Mouse (Mus musculus) lung, embryonic 14.5 days (tissue): ENCODE data around the gene Gm13090. TPM values are rescaled to one million over a fixed set of nuclear protein-coding genes. Genes with fewer than 3 reads are reported as not detected.

Source experiments
- ATAC-seq: fragments of 200-750 bp; cut with Nextera tagmentation; 2 replicates; pipeline ENCODE4 v1.8.0; 2017; ENCODE audit warnings: mild to moderate bottlenecking, moderate TSS enrichment, moderate library complexity; ENCODE audit not compliant: insufficient read depth
- DNase-seq: peaks from one replicate; pipeline ENCODE4 v3.0.0-alpha.2; 2015
- H3K27ac ChIP-seq: fragments of 300-500 bp; sonication (generic); 2 replicates; pipeline ENCODE4 v1.5.1; 2014; ENCODE audit warnings: low read depth, mild to moderate bottlenecking, moderate library complexity
- H3K27me3 ChIP-seq: fragments of 300-500 bp; sonication (generic); 2 replicates; pipeline ENCODE4 v1.6.1; 2014; ENCODE audit warnings: low read length, control low read depth; ENCODE audit not compliant: insufficient read depth
- H3K36me3 ChIP-seq: fragments of 300-500 bp; sonication (generic); 2 replicates; pipeline ENCODE4 v1.6.1; 2014; ENCODE audit warnings: control low read depth; ENCODE audit not compliant: insufficient read depth
- H3K4me1 ChIP-seq: fragments of 300-500 bp; sonication (generic); 2 replicates; pipeline ENCODE4 v1.6.1; 2014; ENCODE audit warnings: antibody characterized with exemption, control low read depth; ENCODE audit not compliant: insufficient read depth
- H3K4me2 ChIP-seq: fragments of 300-500 bp; sonication (generic); 2 replicates; pipeline ENCODE4 v1.6.1; 2014; ENCODE audit warnings: mild to moderate bottlenecking
- H3K4me3 ChIP-seq: fragments of 300-500 bp; sonication (generic); 2 replicates; pipeline ENCODE4 v1.5.1; 2014; ENCODE audit warnings: low read depth, low read length
- H3K9ac ChIP-seq: fragments of 300-500 bp; sonication (generic); 2 replicates; pipeline ENCODE4 v1.6.1; 2014
- H3K9me3 ChIP-seq: fragments of 300-500 bp; sonication (generic); 2 replicates; pipeline ENCODE4 v1.6.1; 2016; ENCODE audit warnings: low read depth, low read length, control low read depth
- CTCF ChIP-seq: IDR thresholded peaks from 2 replicates; pipeline ENCODE4 v1.5.1; 2016; ENCODE audit warnings: antibody characterized with exemption, low read depth
- WGBS: fragments of 180-500 bp; shearing (Covaris S2); extraction: QIAGEN DNeasy Blood & Tissue Kit; methylation state at CpG from one replicate; pipeline ENCODE4 v1.1.7; 2014; 5-methylcytosine and 5-hydroxymethylcytosine counted together
- polyA plus RNA-seq: library from polyadenylated mRNA; unstranded; fragments of >200 nt; fragmentation: Nextera tagmentation; extraction: Ambion mirVana; gene quantifications from 2 replicates; pipeline ENCODE4 v1.2.1, GENCODE M21; 2014

Gene Gm13090
- polyA plus RNA-seq = not detected in 2 replicates

GRCm38 (mm10) chr4:151089270-151089669 is at the start of gene Gm13090:
Gene Gm13090, plus strand, starts transcription at chr4:151089570.
- Histone ChIP-seq H3K9ac (no peak within 1 kb of the TSS), H3K4me1 (no peaks in the 10 kb centered on the region), H3K27ac (no peak within 1 kb of the TSS), H3K9me3 (no peaks in the 10 kb centered on the region), H3K4me3 (no peak within 1 kb of the TSS), H3K4me2 (no peak within 1 kb of the TSS), H3K36me3 (no peaks in the 10 kb centered on the region), H3K27me3 (no peaks in the 10 kb centered on the region)
- no peak for TF ChIP-seq CTCF
- ATAC-seq = no peak
- 82% methylated on average over 7 of the region's 7 CpGs for WGBS
- DNase-seq = no peak

DNA sequence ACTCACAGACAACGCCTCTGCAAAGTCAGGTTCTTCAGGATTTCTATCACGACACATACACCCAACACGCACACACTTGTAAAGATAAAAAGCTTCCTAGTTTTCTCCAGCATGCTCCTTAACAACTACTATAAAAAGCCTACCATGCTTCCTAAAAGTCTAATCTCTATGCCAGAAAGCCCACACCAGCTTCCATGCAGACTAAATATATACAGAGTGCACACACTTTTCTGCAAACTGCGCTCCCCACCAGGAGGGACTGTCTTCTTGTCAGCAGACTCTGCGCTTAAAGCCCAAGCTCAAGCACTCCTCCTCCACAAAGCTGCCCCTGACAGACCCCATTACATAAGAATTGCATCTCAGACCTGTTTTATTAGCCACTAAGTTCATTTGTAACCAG is 47.9 kb upstream of the Gm13090 start:
- H3K36me3 ChIP-seq = peaks cover under 1% of the 10 kb centered on the region; the same call in 1 of the 2 replicates
- H3K9me3 ChIP-seq = no peaks in the 10 kb centered on the region
- ATAC-seq (no peak), DNase-seq (no peak)
- H3K4me3 ChIP-seq = no peak overlapping the region
- whole genome bisulfite sequencing = 77% methylated on average over 5 of the region's 5 CpGs
- no peak overlapping the region for H3K4me2 ChIP-seq
- 0 out of 2 replicates have a peak, but pooled peaks cover 4% of the 10 kb centered on the region for H3K27me3 ChIP-seq
- no peak for TF ChIP-seq CTCF
- no peak overlapping the region for H3K27ac ChIP-seq
- 0 out of 2 replicates have a peak, but pooled peaks cover 5% of the 10 kb centered on the region for H3K4me1 ChIP-seq
- no peak overlapping the region for H3K9ac ChIP-seq

- Histone ChIP-seq H3K4me1 (0 out of 2 replicates have a peak, but pooled peaks cover 5% of the 10 kb centered on the region), H3K9ac (no peak overlapping the region), H3K27me3 (0 out of 2 replicates have a peak, but pooled peaks cover 4% of the 10 kb centered on the region), H3K36me3 (peaks cover 10% of the 10 kb centered on the region), H3K4me2 (peak overlapping the region; percentile 98), H3K27ac (no peak overlapping the region), H3K4me3 (peak overlapping the region; percentile 56), H3K9me3 (no peaks in the 10 kb centered on the region)
- 43% methylated on average over 5 of the region's 5 CpGs for WGBS
- peak; percentile 49 for DNase-seq
- no peak for ATAC-seq
- TF ChIP-seq CTCF = no peak
Observed at GRCm38 (mm10) chr4:151043281-151043680, 46.1 kb upstream of the Gm13090 start.

GRCm38 (mm10) chr4:151044037-151044943 is 45.1 kb upstream of the Gm13090 start, which contains the start of gene Per3:
Gene Per3, minus strand, starts transcription at chr4:151044665.
- H3K9me3 ChIP-seq = no peaks in the 10 kb centered on the region
- no peak for TF ChIP-seq CTCF
- H3K27me3 ChIP-seq = 0 out of 2 replicates have a peak, but pooled peaks cover 4% of the 10 kb centered on the region
- H3K27ac ChIP-seq = peak within 1 kb of the TSS; percentile 59
- peak within 1 kb of the TSS; percentile 67 for H3K9ac ChIP-seq
- WGBS = under 1% methylated on average over 79 of the region's 79 CpGs
- H3K4me1 ChIP-seq = 0 out of 2 replicates have a peak, but pooled peaks cover 5% of the 10 kb centered on the region
- H3K36me3 ChIP-seq = peaks cover 17% of the 10 kb centered on the region
- DNase-seq = peak; percentile 97
- H3K4me3 ChIP-seq = peak within 1 kb of the TSS; percentile 56
- peak within 1 kb of the TSS; percentile 98 for H3K4me2 ChIP-seq
- ATAC-seq = peak; percentile 98

- peak overlapping the region; percentile 44 for H3K9ac ChIP-seq
- H3K4me2 ChIP-seq = peak overlapping the region; percentile 98
- no peak overlapping the region for H3K27ac ChIP-seq
- 4% methylated on average over 21 of the region's 21 CpGs for WGBS
- H3K27me3 ChIP-seq = 0 out of 2 replicates have a peak, but pooled peaks cover 4% of the 10 kb centered on the region
- H3K4me1 ChIP-seq = 0 out of 2 replicates have a peak, but pooled peaks cover 5% of the 10 kb centered on the region
- DNase-seq = no peak
- no peak for TF ChIP-seq CTCF
- H3K36me3 ChIP-seq = peaks cover 25% of the 10 kb centered on the region
- H3K9me3 ChIP-seq = no peaks in the 10 kb centered on the region
- ATAC-seq = no peak
- H3K4me3 ChIP-seq = peak overlapping the region; percentile 56
Observed at GRCm38 (mm10) chr4:151044944-151045570, 44.3 kb upstream of the Gm13090 start.

- Histone ChIP-seq H3K27ac (no peak overlapping the region), H3K4me2 (no peak overlapping the region), H3K36me3 (peaks cover 39% of the 10 kb centered on the region), H3K27me3 (0 out of 2 replicates have a peak, but pooled peaks cover 4% of the 10 kb centered on the region), H3K9ac (no peak overlapping the region), H3K9me3 (no peaks in the 10 kb centered on the region), H3K4me1 (0 out of 2 replicates have a peak, but pooled peaks cover 5% of the 10 kb centered on the region), H3K4me3 (no peak overlapping the region)
- no peak for TF ChIP-seq CTCF
- no peak for ATAC-seq
- DNase-seq = no peak
- 83% methylated on average over 3 of the region's 3 CpGs for WGBS
Observed at GRCm38 (mm10) chr4:151046524-151046923, 42.8 kb upstream of the Gm13090 start.

- Histone ChIP-seq H3K4me2 (no peak overlapping the region), H3K36me3 (peaks cover 69% of the 10 kb centered on the region), H3K27me3 (no peaks in the 10 kb centered on the region), H3K27ac (no peak overlapping the region), H3K4me1 (no peaks in the 10 kb centered on the region), H3K9me3 (no peaks in the 10 kb centered on the region), H3K4me3 (no peak overlapping the region), H3K9ac (no peak overlapping the region)
- ATAC-seq = no peak
- WGBS = 88% methylated on average over 1 of the region's 1 CpGs
- no peak for DNase-seq
- TF ChIP-seq CTCF = no peak
Observed at GRCm38 (mm10) chr4:151051162-151051561, 38.2 kb upstream of the Gm13090 start.
